Mouse (Mus musculus): ENCODE measurements around the gene Ptpre. TPM values are rescaled to one million over a fixed set of nuclear protein-coding genes. Genes with fewer than 3 reads are reported as not detected.

Gene Ptpre
- polyA plus RNA-seq, 2 experiments = 1.8 to 1.9 TPM

GRCm38 (mm10) chr7:135600076-135600475 lies 62.8 kb downstream of the Ptpre start:
- H3K4me1 ChIP-seq (replicated peaks; ENCODE audit: control insufficient read depth in 2 of 2, insufficient read depth in 2 of 2, low read length in 1 of 2) = peaks cover 60 to 73% of the 10 kb centered on the region in 2 experiments

GRCm38 (mm10) chr7:135601607-135602006 lies 64.3 kb downstream of the Ptpre start:
- peaks cover 61 to 63% of the 10 kb centered on the region in 2 experiments for H3K4me1 ChIP-seq (replicated peaks; ENCODE audit: control insufficient read depth in 2 of 2, insufficient read depth in 2 of 2, low read length in 1 of 2)
- no peak overlapping the region for H3K4me3 ChIP-seq (ENCODE audit: insufficient read depth in 1 of 2, low read depth in 2 of 2, low read length in 2 of 2)
- no peaks in the 10 kb centered on the region for H3K9me3 ChIP-seq (ENCODE audit: control insufficient read depth, low read length)
- DNase-seq (ENCODE audit: low read depth in 3 of 3, low spot score in 3 of 3) (peak; percentile 62 to 69 (median 66)), ATAC-seq (ENCODE audit: insufficient read depth) (peak; percentile 76)
- TF ChIP-seq EP300 (IDR thresholded peaks at IDR 0.05; ENCODE audit: low read depth) (peak; percentile 68; the same call in 1 of the 2 replicates), CTCF (IDR thresholded peaks at IDR 0.05; ENCODE audit: low read depth) (0 out of 2 replicates have a peak, but pooled peaks have one; percentile 15)
- no peaks in the 10 kb centered on the region for H3K27me3 ChIP-seq (ENCODE audit: control insufficient read depth, insufficient read depth, low read length)
- H3K9ac ChIP-seq (replicated peaks) = peak overlapping the region; percentile 27; the same call in 1 of the 2 replicates
- 16% methylated on average over 8 of the region's 8 CpGs for WGBS (ENCODE audit: insufficient replicate concordance)
- peak overlapping the region; percentile 60 for H3K27ac ChIP-seq
- H3K4me2 ChIP-seq (ENCODE audit: low read depth) = 0 out of 2 replicates have a peak overlapping the region, but pooled peaks have one; percentile 23
- no peaks in the 10 kb centered on the region for H3K36me3 ChIP-seq (replicated peaks; ENCODE audit: control insufficient read depth, insufficient read depth, low read depth)

More at GRCm38 (mm10) chr7:135600076-135600475, 62.8 kb downstream of the Ptpre start:
- WGBS (ENCODE audit: insufficient replicate concordance) = 21% methylated on average over 3 of the region's 3 CpGs
- ATAC-seq (ENCODE audit: insufficient read depth) (no peak), DNase-seq (ENCODE audit: low read depth in 3 of 3, low spot score in 3 of 3) (no peak)
- H3K9ac ChIP-seq (replicated peaks) = no peak overlapping the region
- no peak overlapping the region for H3K4me3 ChIP-seq (ENCODE audit: insufficient read depth in 1 of 2, low read depth in 2 of 2, low read length in 2 of 2)
- no peaks in the 10 kb centered on the region for H3K9me3 ChIP-seq (ENCODE audit: control insufficient read depth, low read length)
- H3K27me3 ChIP-seq (ENCODE audit: control insufficient read depth, insufficient read depth, low read length) = no peaks in the 10 kb centered on the region
- no peak overlapping the region for H3K4me2 ChIP-seq (ENCODE audit: low read depth)
- H3K36me3 ChIP-seq (replicated peaks; ENCODE audit: control insufficient read depth, insufficient read depth, low read depth) = no peaks in the 10 kb centered on the region
- H3K27ac ChIP-seq = no peak overlapping the region
- no peak for TF ChIP-seq CTCF (IDR thresholded peaks at IDR 0.05; ENCODE audit: low read depth)
- peak; percentile 46; the same call in 1 of the 2 replicates for TF ChIP-seq EP300 (IDR thresholded peaks at IDR 0.05; ENCODE audit: low read depth)

GRCm38 (mm10) chr7:135602265-135602664 lies 65.0 kb downstream of the Ptpre start:
- H3K9ac ChIP-seq (replicated peaks) = peak overlapping the region; percentile 21; the same call in 1 of the 2 replicates
- no peak overlapping the region for H3K4me2 ChIP-seq (ENCODE audit: low read depth)
- TF ChIP-seq CTCF (IDR thresholded peaks at IDR 0.05; ENCODE audit: low read depth) = no peak
- TF ChIP-seq EP300 (IDR thresholded peaks at IDR 0.05; ENCODE audit: low read depth) = no peak
- no peaks in the 10 kb centered on the region for H3K36me3 ChIP-seq (replicated peaks; ENCODE audit: control insufficient read depth, insufficient read depth, low read depth)
- 50% methylated on average over 6 of the region's 6 CpGs for WGBS (ENCODE audit: insufficient replicate concordance)
- H3K9me3 ChIP-seq (ENCODE audit: control insufficient read depth, low read length) = no peaks in the 10 kb centered on the region
- peaks cover 55 to 57% of the 10 kb centered on the region in 2 experiments for H3K4me1 ChIP-seq (replicated peaks; ENCODE audit: control insufficient read depth in 2 of 2, insufficient read depth in 2 of 2, low read length in 1 of 2)
- H3K4me3 ChIP-seq (ENCODE audit: insufficient read depth in 1 of 2, low read depth in 2 of 2, low read length in 2 of 2) = no peak overlapping the region
- H3K27me3 ChIP-seq (ENCODE audit: control insufficient read depth, insufficient read depth, low read length) = no peaks in the 10 kb centered on the region
- DNase-seq (ENCODE audit: low read depth in 3 of 3, low spot score in 3 of 3) (no peak), ATAC-seq (ENCODE audit: insufficient read depth) (no peak)
- peak overlapping the region; percentile 60 for H3K27ac ChIP-seq

GRCm38 (mm10) chr7:135602881-135603523 lies 65.7 kb downstream of the Ptpre start:
- H3K36me3 ChIP-seq (replicated peaks; ENCODE audit: control insufficient read depth, insufficient read depth, low read depth) = no peaks in the 10 kb centered on the region
- H3K27ac ChIP-seq = no peak overlapping the region
- no peak for ATAC-seq (ENCODE audit: insufficient read depth)
- no peak overlapping the region for H3K4me2 ChIP-seq (ENCODE audit: low read depth)
- no peak overlapping the region for H3K4me3 ChIP-seq (ENCODE audit: insufficient read depth in 1 of 2, low read depth in 2 of 2, low read length in 2 of 2)
- H3K9ac ChIP-seq (replicated peaks) = no peak overlapping the region
- H3K4me1 ChIP-seq (replicated peaks; ENCODE audit: control insufficient read depth in 2 of 2, insufficient read depth in 2 of 2, low read length in 1 of 2) = peaks cover 47 to 51% of the 10 kb centered on the region in 2 experiments
- WGBS (ENCODE audit: insufficient replicate concordance) = 69% methylated on average over 5 of the region's 5 CpGs
- no peak for DNase-seq (ENCODE audit: low read depth in 3 of 3, low spot score in 3 of 3)
- no peak for TF ChIP-seq CTCF (IDR thresholded peaks at IDR 0.05; ENCODE audit: low read depth)
- TF ChIP-seq EP300 (IDR thresholded peaks at IDR 0.05; ENCODE audit: low read depth) = no peak
- H3K9me3 ChIP-seq (ENCODE audit: control insufficient read depth, low read length) = no peaks in the 10 kb centered on the region
- no peaks in the 10 kb centered on the region for H3K27me3 ChIP-seq (ENCODE audit: control insufficient read depth, insufficient read depth, low read length)

Measured in liver, embryonic 14.5 days (tissue).